Mouse (Mus musculus) cerebellum, adult 2 months (tissue): ENCODE measurements at regions not wholly inside any gene's neighbourhood (a gene's known extent, or its start where the extent isn't known, plus 50 kb on each side); places are given as distances from the start of the nearest gene placed in this dataset.

ENCODE experiments used
- DNase-seq, 2 experiments: peaks; one replicate each; pipeline ENCODE4 v3.0.0; 2021
- H3K27ac ChIP-seq: fragments of 200-500 bp; 2 replicates; pipeline ENCODE4 v1.5.1; 2012; ENCODE audit warnings: low read length, control low read depth, inconsistent platforms; ENCODE audit not compliant: insufficient read depth
- H3K27me3 ChIP-seq: fragments of 200-500 bp; 2 replicates; pipeline ENCODE4 v1.6.1; 2012; ENCODE audit warnings: inconsistent platforms, mild to moderate bottlenecking, low read length, moderate library complexity; ENCODE audit not compliant: control insufficient read depth, insufficient read depth
- H3K4me1 ChIP-seq: fragments of 200-500 bp; 2 replicates; pipeline ENCODE4 v1.6.1; 2011; ENCODE audit warnings: low read length; ENCODE audit not compliant: control insufficient read depth, insufficient read depth
- H3K4me3 ChIP-seq: fragments of 200-500 bp; replicated peaks from 2 replicates; pipeline ENCODE3; 2011; ENCODE audit warnings: mild to moderate bottlenecking, low read depth, low read length, control low read depth; ENCODE audit not compliant: insufficient read depth
- CTCF ChIP-seq: fragments of 200-500 bp; IDR thresholded peaks from 2 replicates; pipeline ENCODE4 v1.5.1; 2011; ENCODE audit warnings: low read depth, mild to moderate bottlenecking, control low read depth, low read length, moderate library complexity, borderline replicate concordance; ENCODE audit not compliant: insufficient read depth
- POLR2A ChIP-seq: fragments of 200-500 bp; IDR thresholded peaks from 2 replicates; pipeline ENCODE4 v1.6.1; 2011; ENCODE audit warnings: low read length, control low read depth, borderline replicate concordance; ENCODE audit not compliant: insufficient read depth
- WGBS: fragments of 180-500 bp; shearing (Covaris S2); methylation state at CpG from one replicate; pipeline ENCODE4 v1.1.7; 2018; 5-methylcytosine and 5-hydroxymethylcytosine counted together

DNA sequence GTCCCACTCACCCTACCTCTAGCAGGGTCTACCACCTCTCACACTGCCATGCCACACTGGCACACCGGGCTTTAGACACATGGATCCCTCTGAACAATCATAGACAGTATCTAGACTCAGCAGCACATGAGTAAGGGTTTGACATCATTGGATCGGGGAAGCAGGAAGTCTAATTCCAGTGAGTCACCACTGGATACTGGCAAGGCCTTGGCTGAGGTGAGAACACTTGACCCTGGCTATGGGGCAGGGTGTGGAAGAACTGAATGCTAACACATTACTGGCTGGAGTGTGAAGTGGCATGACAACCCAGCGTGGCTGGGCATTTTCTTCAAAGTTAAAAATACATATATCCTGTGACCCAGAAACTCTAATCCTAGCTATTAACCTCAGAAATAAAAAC, 114.4 kb downstream of the H2afy start:
- H3K27me3 ChIP-seq = no peaks in the 10 kb centered on the region
- H3K4me1 ChIP-seq = peaks cover 3% of the 10 kb centered on the region; the same call in 1 of the 2 replicates
- no peak overlapping the region for H3K4me3 ChIP-seq
- no peak for DNase-seq
- TF ChIP-seq CTCF = no peak
- no peak for TF ChIP-seq POLR2A
- H3K27ac ChIP-seq = no peak overlapping the region
- WGBS = 85% methylated on average over 3 of the region's 3 CpGs

DNA sequence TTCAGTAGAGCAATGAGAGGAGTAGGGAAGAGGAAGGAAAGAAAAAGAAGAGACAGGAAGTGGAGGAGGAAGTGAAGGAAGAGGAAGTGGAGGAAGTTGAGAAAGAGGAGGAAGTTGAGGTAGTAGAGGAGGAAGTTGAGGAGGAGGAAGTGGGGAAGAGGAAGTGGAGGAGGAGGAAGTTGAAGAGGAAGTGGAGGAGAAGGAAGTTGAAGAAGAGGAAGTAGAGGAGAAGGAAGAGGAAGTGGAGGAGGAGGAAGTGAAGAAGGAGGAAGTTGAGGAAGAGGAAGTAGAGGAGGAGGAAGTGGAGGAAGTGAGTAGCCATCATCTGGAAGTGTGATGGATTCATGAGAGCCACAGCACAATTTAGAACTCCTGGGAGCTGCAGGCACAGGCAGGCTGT, 122.2 kb downstream of the H2afy start:
- Histone ChIP-seq H3K4me3 (no peak overlapping the region), H3K4me1 (no peaks in the 10 kb centered on the region), H3K27ac (no peak overlapping the region), H3K27me3 (no peaks in the 10 kb centered on the region)
- TF ChIP-seq POLR2A (no peak), CTCF (no peak)
- no peak for DNase-seq

DNA sequence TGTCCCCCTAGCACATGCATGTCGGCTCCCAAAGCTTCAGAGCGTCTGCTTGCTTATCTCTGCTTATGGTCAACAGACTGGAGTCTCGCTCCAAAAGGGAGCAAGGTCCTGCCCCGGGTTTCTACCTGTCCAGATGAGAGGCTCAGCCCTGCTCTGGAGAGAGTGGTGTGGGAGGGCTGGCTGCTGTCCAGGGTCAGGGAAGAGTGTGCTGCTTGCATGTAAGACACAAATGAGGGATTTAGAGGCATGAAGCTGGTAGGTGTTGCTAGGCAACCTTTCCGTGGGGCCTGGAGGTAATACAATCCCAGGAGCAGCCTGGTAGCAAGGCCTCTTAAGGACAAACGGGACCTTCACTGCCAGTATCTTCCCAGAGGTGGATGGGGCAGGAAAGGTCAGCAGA, 125.7 kb downstream of the H2afy start:
- no peak overlapping the region for H3K27ac ChIP-seq
- no peak for DNase-seq
- peaks cover 5% of the 10 kb centered on the region; the same call in 1 of the 2 replicates for H3K4me1 ChIP-seq
- H3K4me3 ChIP-seq = no peak overlapping the region
- no peaks in the 10 kb centered on the region for H3K27me3 ChIP-seq
- 62% methylated on average over 6 of the region's 6 CpGs for WGBS
- TF ChIP-seq POLR2A = no peak
- no peak for TF ChIP-seq CTCF

DNA sequence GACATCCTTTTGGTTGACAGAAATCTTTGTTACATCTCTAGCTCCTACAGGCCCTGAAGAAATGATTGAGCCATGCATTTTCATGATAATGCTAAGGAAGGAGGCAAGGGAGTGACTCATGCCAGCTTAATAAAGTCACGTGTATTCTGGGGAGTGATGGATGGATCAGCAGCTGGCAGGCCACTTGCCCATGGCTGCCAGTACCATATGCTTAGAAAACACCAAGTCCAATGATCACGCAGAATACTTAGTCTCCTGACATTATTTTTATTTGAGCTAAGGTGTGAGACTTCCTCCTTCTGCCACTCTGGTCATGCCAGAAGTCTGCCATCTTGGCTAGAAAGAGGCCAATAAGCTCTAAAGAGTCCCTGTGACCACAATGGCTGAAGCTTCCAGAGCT, 129.3 kb downstream of the H2afy start:
- Histone ChIP-seq H3K27ac (no peak overlapping the region), H3K4me3 (no peak overlapping the region), H3K4me1 (peaks cover 8% of the 10 kb centered on the region; the same call in 1 of the 2 replicates), H3K27me3 (no peaks in the 10 kb centered on the region)
- TF ChIP-seq CTCF (no peak), POLR2A (no peak)
- DNase-seq = no peak
- 33% methylated on average over 2 of the region's 2 CpGs for WGBS

DNA sequence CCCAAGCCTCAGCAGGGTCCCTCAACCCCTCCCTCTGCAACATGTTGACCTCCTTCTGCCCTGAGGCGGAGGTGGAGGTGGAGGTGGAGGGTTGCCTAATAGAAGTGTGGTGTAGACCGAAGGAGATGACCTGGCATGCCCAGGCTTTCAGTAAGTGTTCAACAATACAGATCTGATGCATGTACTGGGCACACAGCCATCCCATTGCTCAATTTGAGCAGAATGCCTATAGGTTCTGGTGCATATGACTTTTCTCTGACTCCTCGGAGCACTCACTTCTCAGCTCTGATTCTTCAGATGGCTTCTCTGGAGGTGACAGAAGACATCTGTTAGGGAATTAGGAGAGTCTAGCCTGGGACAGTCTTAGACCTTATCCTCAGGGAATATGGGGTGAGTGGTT, 130.4 kb downstream of the H2afy start:
- Histone ChIP-seq H3K4me3 (no peak overlapping the region), H3K4me1 (peaks cover 8% of the 10 kb centered on the region; the same call in 1 of the 2 replicates), H3K27me3 (no peaks in the 10 kb centered on the region), H3K27ac (no peak overlapping the region)
- DNase-seq = no peak
- TF ChIP-seq CTCF = no peak
- TF ChIP-seq POLR2A = no peak
- WGBS = 96% methylated on average over 3 of the region's 3 CpGs

DNA sequence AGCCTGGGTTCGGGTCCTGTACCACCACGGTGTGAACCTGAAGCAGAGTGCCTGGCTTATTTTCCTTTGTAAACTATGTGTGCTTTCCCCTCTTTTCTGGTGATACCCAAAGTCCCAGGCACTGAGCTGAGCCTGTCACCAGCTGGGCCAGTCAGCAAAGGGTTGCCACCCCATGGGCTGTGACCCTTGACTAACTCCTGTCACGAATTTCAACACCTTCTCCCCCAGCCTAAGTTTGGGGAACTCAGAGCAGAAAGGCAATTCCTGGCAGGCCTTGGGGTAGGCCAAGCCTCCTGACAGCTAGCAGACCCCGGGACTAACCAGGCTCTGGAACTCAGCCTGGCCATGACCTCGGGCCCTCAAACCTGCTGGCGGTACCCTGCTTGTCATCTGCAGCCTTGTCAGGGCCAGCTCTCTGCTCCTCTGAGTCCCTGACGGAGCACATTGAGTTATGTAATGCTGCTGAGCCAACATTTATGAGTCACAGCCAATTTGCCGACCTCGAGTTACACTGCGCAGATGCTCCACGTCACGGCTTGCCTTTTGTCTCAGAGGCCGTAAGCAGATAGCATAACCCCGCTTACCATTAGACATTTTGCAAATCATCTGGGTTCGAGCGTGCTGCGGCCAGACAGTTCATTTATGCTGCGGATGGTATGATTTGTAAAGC, 132.3 kb downstream of the H2afy start:
- Histone ChIP-seq H3K4me1 (peaks cover 8% of the 10 kb centered on the region; the same call in 1 of the 2 replicates), H3K27ac (no peak overlapping the region), H3K4me3 (no peak overlapping the region), H3K27me3 (no peaks in the 10 kb centered on the region)
- DNase-seq = peak; percentile 57 to 76
- WGBS = 50% methylated on average over 18 of the region's 18 CpGs
- TF ChIP-seq POLR2A = no peak
- TF ChIP-seq CTCF = no peak

DNA sequence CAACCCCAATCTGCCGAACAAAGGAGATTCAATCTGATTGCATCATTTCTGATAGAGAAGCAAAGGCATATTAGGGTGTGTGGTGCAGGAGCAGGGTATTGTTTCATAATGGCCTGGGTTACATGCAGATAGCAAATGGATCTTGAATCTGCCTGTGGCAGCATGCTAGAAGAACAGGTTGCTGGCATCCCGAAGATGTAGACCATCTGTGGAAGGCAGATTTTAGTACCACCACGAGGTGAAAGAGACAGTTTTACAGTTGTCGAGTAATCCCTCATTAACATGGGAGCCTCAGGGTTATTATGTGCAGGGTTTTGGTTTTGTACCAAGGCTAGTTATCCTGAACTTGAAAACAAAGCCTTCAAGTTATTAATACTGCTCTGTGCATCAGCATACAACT, 140.9 kb downstream of the H2afy start:
- Histone ChIP-seq H3K4me3 (no peak overlapping the region), H3K27me3 (no peaks in the 10 kb centered on the region), H3K27ac (no peak overlapping the region), H3K4me1 (peaks cover 18% of the 10 kb centered on the region)
- 57% methylated on average over 4 of the region's 4 CpGs for WGBS
- no peak for DNase-seq
- TF ChIP-seq CTCF (no peak), POLR2A (no peak)

DNA sequence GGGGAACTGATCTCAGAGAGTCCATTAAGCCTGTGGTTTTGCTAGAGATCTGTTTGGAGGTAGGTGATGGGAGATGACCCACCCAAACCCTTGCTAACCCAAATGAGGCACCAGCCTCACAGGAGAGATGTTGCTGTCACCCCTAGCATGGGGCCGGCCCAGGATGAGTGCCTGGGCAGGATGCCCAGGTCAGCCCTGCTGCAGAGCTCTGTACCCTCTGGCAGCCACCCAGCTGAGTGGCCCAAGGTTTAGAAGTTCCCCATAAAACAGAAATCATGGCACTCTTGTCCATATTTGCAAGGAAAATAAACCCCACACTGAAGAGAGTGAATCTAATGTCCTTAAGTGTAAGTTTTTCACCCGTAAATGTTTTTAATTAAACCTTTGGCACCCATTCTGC, 141.7 kb downstream of the H2afy start:
- Histone ChIP-seq H3K4me3 (no peak overlapping the region), H3K4me1 (peaks cover 23% of the 10 kb centered on the region), H3K27me3 (no peaks in the 10 kb centered on the region), H3K27ac (no peak overlapping the region)
- peak in 1 of 2 experiments; percentile 24 for DNase-seq
- TF ChIP-seq POLR2A (no peak), CTCF (no peak)
- WGBS = 38% methylated on average over 2 of the region's 2 CpGs
